Mouse (Mus musculus) left cerebral cortex, adult 8-10 months (tissue): ENCODE measurements around the gene Cldn14. TPM values are rescaled to one million over a fixed set of nuclear protein-coding genes. Genes with fewer than 3 reads are reported as not detected.

Experiments used
- DNase-seq, 2 experiments: peaks; one replicate each; pipeline ENCODE4 v3.0.0; 2022; ENCODE audit warnings: low spot score in 2 of 2
- total RNA-seq, 4 experiments: library from RNA; stranded (reverse); gene quantifications; 2 replicates each; pipeline ENCODE4 v1.2.4; 2022

Gene Cldn14
- total RNA-seq, 4 experiments from 2014 or later: 0.59 to 1.5 (median 1.1) TPM

DNA sequence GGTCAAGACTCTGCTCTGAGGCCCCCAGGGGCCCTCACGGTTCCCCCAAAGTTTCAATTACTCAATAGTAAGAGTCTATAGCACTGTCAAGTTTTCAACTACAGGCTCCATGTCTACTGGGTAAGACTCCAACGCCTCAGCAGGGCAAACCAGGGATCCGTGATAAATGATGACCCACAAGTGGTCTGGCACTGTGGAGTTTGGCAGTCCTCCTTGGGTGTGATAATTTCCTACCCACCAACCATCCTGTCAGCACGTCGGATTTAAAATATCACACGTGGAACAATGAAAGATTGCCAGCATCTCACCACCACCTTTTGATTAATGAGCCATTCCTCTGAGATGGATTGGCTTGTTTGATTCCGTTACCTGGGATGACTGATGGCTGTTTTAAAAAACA, 51.7 kb downstream of the Cldn14 start:
- DNase-seq: no peak

DNA sequence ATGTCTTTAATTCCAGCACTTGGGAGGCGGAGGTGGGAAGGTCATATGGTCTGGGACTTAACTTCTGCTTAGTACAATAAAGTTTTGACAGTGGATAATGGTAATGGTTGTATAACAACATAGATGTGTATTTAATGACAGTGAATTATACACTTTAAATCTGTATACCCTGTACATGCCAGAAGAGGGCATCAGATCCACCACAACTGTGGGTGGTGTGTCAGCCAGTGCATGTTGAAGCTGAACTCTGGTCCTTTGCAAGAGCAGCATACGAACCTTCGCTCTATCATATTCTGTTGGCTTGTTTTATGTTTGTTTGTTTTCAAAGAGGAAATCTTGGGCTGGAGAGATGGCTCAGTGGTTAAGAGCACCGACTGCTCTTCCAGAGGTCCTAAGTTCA, 61.2 kb downstream of the Cldn14 start:
- no peak for DNase-seq

DNA sequence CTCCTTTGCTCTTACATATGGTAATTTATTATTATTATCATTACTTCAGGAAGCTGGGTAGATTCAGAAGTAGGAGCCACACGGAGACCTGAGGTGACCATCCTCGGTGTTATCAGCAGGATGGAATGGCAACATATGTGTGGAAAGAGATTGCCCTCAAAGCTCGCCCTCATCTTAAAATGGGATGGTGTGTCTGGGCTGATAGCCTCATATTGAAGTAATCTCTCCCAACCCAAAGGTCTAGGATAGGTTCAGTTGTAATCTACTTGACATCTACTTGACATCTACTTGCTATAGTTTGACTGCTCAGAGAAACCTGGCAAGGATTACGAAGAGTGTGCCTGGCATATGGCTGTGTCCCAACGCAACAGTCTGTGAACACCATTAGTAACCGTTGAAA, 64.3 kb downstream of the Cldn14 start:
- no peak for DNase-seq

DNA sequence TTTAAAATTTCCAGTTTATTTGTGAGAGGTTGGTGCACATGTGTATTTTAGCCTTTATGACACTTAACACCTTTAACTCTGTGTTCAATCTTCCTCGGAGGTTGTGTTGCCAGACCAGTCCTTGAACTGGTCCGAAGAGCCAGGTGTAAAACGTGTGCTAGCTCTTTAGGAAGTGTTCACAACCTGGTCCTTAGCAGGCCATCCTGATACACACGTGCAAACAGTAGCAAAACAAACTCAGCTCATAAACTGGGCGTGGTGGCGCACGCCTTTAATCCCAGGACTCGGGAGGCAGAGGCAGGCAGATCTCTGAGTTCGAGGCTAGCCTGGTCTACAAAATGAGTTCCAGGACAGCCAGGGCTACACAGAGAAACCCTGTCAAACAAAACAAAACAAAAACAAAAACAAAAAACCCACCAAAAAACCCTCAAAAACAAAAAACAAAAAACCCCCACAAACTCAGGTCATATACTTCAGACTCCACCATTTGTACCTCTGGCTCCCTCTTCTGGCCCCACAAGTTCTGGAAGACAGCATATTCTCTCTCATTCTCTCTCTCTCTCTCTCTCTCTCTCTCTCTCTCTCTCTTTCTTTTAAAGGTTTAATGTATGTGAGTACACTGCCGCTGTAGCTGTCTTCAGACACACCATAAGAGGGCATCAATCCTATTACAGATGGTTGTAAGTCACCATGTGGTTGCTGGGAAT, 65.7 kb downstream of the Cldn14 start:
- DNase-seq: no peak

DNA sequence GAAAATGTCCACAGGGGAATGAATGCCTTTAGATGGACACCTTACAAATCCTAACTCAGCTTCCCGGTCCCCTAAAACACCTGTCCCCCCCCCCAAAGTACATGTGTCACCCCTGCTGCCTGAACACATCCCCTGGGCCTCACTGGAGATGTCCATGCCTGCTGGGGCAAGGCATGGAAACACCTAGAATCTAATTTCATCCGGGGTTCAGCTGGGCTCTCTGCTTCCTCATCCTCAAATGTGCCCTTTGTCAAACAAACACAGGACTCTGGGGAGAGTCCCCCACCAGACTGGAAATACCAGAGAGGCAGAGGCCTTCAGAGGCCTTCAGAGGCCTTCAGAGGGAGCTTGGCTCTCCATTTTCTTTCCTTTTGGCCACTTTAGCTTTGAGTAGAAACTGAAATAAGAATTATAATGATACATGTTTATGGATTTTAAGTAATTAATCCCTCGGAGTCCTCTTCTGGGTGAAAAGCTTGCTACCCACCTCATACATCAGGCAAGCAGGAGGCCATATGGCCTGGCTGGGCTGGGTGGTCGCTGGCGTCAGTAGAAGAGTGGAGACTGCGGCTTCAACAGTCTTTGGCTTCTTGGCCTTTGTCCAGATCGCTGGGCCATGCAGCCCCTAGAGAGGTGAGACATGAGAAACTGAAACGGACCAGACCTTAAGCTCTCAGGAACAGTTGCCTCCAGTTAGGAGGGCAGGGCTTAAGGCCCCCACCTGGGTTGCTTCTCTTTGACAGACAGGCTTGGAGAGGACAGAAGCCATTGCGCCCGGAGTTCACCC, 66.7 kb downstream of the Cldn14 start:
- DNase-seq: no peak

DNA sequence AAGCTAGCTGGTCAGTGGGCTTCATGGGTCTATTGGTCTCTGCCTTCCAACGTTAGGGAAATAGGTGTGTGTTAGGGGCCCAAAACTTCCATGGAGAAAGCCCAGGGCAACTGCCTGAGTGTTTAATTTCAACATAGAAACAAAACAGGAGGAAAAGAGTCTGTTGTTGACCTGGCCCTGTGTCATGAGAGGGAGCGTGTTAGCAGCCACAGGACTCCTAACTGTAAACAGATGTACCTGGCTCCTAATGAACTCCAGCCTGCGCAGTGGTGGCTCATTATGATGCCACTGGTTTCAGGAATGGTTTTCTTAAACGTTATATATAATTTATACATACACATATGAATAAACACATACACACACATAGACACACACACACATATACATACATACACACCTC, 68.7 kb downstream of the Cldn14 start:
- DNase-seq: no peak

DNA sequence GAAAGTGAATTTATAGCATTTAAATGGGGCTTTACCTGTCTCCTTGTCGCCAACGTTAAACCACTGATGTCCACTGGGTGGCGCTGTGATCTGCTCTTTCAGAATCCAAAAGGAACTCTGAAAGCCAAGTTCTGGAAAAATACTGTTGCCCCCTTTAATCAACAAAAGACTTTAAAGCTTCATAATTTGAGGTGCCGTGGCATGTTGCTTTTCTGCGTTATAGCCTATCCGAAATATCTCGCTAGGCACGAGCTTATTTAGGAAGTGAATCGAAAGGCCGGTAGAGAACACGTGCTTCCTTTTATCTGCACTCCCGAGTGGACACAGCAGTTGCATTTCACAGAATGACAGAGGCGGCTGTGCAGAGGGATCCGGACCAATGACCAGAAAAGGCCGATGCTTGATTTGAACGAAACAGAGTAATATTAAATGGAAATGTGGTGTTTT, 70.2 kb downstream of the Cldn14 start:
- DNase-seq: peak in 1 of 2 experiments; percentile 69

DNA sequence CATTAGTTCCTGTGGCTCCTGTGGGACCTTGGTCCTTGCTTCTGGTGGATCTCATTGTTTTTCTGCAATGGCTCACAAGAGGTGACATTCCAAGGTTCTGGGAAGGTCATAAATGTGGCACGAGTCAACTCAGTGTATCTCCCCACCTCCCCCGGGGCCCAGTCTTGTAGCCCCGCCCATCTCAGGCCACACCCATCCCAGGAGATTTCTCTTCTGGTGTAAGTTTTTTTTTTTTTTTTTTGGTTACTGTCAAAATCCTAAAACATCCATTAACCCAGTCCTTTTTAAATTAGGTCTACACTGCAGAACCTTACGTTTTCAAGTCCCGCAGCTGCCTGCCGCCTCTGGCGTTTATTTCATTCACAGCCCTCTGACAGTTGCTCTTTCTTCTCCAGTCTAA, 73.6 kb downstream of the Cldn14 start:
- no peak for DNase-seq

DNA sequence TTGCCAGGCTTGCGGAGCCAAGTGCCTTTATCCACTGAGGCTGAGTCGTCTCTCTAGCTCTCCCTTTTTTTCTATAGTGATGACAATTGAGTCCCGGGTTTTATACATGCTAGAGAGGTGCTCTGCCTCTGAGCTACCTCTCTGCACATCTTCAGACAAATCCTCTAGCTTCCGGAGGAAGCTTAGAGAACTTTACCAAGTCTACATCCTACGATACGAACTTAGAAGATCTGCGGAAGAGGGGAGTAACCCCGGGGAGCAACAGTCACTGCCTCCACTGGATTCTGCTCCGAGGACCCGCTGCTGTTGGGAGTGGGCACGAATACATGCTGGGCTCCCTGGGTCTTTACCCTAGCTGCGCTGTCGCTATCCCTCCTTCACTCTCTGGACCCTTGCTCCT, 74.0 kb downstream of the Cldn14 start:
- DNase-seq: no peak

DNA sequence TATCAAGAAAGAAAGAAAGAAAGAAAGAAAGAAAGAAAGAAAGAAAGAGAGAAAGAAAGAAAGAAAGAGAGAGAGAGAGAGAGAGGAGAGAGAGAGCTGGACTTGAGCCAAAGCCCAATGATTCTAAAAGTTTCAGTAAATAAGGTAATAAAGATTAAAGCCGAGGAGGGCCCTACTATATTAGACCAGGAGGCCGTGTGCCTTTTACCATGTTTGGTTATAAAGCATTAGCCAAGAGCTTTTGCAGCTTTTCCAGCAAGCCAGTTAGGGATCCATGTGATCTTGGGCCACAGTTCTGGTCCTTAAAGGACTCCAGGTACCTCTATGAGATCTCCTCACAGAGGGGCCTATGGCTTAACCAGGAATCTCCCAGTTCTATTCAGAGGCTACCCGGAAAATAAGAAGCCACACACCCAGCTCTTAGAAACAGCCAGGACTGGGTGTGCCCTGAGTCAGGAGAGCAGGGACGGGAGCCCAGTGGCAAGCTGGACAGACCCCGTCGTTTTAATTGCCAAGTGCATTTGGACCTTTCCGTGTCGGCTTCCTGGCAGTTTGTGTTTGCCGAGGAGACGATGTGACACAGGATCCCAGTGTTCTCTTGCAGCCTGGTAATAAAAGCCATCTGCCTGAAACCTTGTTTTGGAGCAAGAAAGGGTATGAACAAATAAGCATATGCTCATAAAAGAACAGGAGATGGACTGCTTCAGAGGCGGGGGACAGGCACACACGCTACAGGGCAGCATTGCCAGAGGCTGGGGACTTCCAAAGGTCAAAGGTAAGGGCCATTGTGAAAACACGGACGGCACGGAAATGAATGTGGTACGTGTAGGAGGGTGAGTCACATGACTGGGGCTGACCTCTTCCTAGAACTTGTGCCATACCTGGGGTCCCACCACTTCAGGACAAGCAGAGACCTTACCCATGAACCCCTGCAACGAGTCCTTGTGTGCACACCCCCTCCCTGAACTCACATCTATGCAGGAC, 76.2 kb downstream of the Cldn14 start:
- DNase-seq: no peak

DNA sequence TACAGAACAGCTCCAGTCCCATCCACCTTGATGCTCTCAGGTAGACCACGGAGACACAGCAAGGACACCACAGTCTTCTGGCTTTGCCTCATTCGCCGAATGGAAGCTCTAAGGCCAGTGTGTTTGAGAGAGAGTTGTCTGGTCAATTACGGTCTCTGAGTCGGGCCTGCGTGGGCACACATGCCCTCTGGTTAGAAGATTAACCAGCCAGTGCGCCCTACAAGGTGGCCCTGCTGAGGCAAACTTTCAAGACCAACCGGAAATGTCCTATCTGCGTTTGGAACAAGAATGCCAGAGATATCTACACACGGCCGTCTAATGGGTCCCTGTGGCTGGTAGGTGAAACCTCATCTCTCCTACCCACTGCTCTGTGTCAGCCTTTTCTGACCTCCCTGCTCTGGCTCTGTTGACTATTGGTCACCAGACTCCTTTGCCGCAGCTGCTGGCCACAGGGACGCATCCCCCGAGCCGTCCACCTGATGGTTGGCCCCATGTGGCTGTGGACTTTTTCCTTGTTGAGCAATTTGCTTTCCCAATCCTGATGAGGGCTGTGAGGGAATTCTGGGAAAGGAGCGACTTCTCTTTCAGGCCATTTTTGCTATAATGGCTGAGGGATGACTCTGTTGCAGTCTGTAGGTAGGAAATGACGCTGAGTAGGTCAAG, 79.1 kb downstream of the Cldn14 start:
- DNase-seq: no peak

DNA sequence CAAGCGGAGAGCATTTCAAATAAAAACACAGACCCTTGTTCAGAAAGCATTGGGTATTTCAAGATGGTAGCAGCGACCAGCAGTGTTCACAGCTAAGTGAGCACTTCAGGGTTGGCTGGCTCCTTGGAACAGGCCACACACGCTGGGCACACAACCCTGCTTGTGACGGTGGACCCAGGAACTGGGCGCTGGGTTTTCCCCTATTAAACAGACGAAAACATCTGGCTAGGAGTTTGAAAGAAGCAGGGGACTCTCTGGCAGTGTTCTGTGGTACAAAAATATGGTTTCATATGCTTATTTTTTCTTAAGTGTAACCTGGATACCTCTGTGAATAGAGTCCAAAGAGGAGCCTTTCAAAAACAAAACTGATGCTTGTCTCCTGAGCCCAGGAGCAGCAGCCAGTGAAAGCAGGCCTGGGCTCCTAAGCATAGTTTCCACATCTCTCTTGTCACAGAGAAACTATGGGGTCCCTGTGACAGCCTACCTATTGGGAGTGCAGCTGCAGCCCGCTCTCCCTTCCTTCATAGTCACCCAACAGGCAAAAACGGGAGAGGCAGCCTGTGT, 82.9 kb downstream of the Cldn14 start:
- no peak for DNase-seq

DNA sequence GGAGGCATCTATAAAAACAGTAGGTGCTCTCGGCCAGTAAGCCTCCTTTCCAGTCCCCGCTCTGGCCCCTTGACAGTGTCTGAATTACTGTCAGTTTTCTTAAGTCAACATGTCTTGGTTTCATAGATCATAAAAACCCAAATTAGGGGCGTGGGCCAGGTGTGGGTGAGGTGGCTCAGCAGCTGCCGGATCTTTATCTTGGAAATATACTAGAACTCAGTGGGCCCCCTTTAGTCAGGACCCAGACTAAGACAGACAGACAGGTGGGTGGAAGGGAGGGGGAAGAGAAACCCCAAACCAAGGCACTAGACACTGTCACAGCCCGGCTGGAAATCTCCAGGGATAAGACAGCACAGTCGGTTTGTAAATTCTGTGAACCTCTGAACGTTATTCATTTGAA, 84.8 kb downstream of the Cldn14 start:
- no peak for DNase-seq

DNA sequence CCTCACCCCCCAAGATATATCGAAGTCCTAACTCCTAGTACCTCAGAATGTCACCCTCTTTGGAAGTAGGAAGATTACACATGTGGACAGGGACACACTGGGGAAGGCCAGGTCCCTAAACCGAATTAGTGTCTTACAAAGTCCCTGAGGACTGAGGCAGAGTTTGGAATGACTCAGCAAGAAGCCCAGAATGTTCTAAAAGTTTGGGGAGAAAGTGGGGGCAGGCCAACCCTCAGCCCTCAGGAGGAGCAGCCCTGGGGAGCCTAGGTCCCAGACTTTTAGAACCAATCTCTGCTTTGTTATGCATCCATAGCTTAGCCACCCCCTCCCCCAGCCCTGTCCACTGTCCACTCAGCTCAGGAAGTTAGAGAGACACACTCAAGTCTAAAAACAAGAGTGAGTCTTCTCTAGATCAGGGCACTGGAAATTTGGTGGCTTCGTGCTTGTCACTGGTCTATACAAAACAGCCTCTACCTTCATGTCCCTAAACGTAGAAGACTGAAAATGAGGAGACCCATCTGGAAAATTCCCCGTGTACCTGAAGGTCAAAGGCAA, 85.7 kb downstream of the Cldn14 start:
- DNase-seq: no peak

DNA sequence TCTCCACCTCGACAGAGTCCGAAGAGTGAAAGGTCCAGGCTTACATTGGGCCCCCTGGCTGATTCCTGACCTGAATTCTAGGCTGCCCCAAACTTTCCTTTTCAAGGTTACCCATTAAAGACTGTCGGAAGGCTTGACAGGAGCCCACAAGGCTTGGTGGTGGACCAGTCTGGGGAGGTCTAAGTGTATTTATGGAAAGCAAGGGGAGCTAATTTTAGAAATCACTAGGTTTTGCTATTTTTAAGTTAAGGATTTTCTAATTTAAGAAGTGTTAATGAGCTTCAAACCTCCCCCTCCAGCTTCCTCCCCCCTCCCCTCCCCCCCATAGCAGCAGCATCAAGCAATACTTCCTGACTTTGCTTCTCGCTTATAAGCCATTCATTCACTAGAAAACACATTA, 88.0 kb downstream of the Cldn14 start:
- no peak for DNase-seq

DNA sequence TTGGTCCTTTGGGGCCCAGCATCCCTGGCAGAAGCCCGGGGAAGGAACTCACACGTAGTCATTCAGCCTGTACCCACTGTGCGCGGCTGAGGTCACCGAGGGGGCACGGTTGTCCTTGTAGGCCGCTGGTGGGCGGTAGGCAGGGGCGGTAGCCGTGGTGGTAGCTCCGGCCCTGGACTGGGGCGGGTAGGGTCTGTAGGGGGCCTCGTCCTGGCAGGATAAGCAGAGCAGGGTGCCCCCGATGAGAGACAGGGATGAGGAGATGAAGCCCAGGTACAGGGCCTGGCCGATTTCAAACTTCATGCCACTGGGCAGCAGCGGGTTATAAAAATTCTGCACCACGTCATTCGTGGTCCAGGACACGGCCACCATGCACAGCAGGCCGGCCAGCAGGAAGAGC, 89.4 kb downstream of the Cldn14 start:
- DNase-seq: no peak

DNA sequence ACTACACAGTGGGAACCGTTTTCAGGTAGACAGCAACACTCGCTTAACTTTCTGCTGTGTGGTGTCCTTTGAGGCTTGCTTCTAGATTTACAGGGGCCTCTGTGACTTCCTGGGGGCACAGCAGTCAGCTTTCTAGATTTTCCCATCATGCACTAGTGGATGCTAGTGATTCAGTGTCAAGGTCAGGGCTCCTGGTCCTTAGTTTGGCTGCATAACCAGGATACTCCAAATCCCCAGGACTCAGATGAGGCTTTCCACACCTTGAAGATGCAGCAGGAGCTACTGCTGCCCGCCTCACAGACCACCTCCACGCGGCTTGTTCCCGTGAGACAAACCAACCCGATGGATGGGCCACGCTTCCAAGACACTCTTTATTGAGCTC, 90.0 kb downstream of the Cldn14 start:
- DNase-seq: no peak

DNA sequence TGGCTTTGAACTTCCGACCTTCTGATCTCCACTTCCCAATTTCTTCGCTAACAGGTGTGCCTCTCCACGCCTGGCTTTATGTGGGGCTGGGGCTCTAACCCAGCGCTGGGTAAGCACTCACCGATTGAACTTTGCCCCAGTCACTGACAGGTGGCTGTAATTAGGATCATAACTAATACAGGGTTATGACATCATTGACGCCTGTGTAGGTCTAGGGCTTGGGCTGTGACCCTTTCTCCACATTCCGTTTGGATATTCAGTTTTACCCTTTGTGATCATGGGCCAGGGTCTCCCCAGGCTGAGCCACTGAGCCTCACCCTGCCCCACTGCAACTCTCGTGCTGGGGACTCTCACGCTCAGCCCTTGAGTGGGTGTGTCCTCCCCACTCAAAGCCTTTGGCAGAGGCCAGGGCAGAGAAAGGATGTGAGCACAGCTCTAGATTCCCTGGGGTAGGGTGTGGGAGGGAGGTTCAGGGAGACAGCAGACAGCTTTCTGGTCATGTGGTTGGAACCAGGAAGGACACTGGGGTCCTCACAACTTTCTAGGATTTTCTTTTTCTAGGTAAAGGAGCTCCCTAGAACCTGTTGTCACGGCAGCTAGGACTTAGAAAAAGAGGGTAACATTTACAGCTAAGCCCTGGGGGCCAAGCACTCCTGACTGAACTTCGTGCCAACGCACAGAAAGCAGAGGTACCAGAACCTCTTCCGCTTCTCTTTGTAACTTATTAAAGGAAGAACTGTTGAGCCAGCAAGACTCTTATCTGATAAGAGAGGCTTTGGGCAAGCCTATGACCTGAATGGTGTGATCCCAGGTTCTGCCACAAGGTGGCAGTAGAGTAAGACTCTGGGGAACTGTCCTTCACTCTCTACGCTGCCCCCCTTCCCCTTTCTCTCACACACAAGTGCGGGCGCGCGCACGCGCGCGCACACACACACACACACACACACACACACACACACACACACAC, 90.6 kb downstream of the Cldn14 start:
- peak in 1 of 2 experiments; percentile 59 for DNase-seq

DNA sequence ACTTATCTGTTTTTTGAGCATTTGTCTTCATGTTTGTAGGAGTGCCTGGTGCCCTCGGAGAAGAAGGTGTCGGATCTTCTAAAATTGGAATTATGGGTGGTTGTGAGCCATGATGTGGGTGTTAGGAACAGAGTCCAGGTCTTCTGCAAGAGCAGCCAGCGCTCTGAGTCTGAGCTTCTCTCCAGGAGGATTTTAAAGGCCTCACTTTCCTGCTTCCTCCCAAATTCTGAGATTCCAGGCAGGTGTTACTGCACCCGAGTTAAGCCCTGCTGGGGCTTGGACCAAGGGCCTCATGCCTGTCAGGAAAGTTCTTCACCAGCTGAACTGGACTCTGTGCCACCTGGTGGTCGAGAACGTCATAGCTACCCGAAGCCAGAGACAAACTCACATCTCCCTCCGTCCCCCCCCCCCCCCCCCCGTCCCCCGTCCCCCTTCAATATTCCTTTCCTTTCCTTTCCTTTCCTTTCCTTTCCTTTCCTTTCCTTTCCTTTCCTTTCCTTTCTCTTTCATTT, 93.2 kb downstream of the Cldn14 start:
- no peak for DNase-seq
